Mouse (Mus musculus): ENCODE measurements around the gene Doc2g.

Gene Doc2g

DNA sequence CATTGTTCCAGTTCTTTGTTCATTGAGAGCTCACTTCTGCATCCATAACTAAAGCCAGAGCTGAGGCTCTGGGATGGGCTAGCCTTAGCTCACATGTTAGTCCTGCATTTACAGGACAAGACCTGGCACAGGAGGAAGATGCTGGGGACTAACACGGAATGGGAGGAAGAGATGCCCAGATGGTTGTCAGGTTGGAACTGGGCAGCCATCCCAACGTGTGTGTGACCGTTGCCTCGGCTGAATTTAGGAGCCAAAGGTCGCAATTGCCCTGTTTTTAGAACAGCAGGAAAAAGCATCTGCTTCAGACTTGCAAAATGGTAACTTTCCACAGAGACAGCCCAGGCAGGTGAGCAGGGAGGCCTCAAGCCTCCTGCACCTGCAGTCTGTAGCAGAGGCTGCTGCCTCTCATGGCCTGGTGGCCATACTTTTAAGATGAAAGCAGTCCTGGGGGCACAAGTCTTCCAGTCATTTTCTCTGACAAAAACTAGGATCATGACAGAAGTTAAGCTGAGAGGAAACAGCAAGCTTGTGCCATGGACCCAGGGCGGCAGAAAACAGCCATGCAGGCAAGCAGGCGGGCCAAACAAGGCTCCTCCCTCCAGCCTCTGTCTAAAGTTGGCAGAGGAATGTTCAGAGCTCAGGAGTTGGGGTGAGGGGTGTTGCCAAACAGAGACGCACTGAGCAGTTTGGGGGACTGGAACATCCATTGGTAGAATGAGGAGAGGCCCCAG lies 52.3 kb downstream of the Doc2g start:
- peak; percentile 84 to 86 for DNase-seq

DNA sequence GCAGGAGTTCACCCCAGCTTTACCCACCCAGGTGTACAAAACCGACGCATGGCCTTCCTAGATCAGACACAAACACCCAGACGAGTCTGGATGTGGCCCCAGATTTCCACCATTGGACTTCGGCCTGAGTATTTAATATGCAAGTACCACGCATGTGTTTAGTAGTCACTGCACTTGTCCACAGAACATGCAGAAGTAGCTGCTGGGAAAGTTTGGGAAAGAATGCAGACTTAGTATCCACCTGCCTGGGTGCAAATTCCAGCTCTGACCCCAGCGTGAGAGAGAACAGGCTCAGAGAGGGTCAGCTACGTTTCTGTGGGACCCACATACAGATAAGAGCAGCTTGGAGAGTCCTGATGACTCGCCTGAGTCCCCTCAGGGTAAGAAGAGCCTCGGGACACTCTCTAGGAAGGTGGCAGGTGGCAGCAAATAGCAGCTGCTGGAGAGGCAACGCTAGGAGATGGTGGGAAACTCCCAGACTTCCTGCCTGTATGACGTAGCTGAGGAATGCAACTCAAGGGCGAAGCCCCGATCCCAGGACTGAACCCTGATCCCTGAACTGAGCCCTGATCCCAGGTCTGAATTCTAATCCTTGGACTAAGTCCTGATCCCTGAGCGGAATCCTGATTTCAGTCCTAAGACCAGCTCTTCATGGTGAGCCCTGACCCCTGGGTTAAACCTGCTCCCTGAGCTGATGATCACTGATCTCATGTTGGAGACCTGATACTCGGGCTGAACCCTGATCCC lies 53.0 kb downstream of the Doc2g start:
- DNase-seq, result peak; percentile 65
